Mouse (Mus musculus) stomach, embryonic 16.5 days (tissue): ENCODE data around the gene Nfatc4. TPM values are rescaled to one million over a fixed set of nuclear protein-coding genes. Genes with fewer than 3 reads are reported as not detected.

Source experiments
- polyA plus RNA-seq: library from polyadenylated mRNA; unstranded; fragments of >200 nt; fragmentation: Nextera tagmentation; extraction: Ambion mirVana; gene quantifications from 2 replicates; pipeline ENCODE4 v1.2.1, GENCODE M21; 2015

The Nfatc4 gene
- polyA plus RNA-seq, 1 experiment from 2014 or later: 33.9 TPM

Other genes with a start within 250 kb of the Nfatc4 start
- gene Fitm1, start 247.5 kb upstream of the Nfatc4 start, polyA plus RNA-seq: 0.64 and 8.1 TPM in 2 replicates
- gene Psme1, start 245.0 kb upstream of the Nfatc4 start, polyA plus RNA-seq: 149 and 162 TPM in 2 replicates
- gene Emc9, start 237.8 kb upstream of the Nfatc4 start, polyA plus RNA-seq: 11.4 and 11.5 TPM in 2 replicates
- 203 and 283 TPM in 2 replicates for gene Psme2, start 232.0 kb upstream of the Nfatc4 start, polyA plus RNA-seq
- gene Rnf31, start 231.4 kb upstream of the Nfatc4 start, polyA plus RNA-seq: 18.1 and 19.1 TPM in 2 replicates
- 10.7 and 12.4 TPM in 2 replicates for gene Irf9, start 219.6 kb upstream of the Nfatc4 start, polyA plus RNA-seq
- 10.9 and 13.8 TPM in 2 replicates for gene Rec8, start 205.1 kb upstream of the Nfatc4 start, polyA plus RNA-seq
- gene Ipo4, start 187.2 kb upstream of the Nfatc4 start, polyA plus RNA-seq: 86.3 and 114 TPM in 2 replicates
- 2.0 and 2.5 TPM in 2 replicates for gene Gm49378, start 185.2 kb upstream of the Nfatc4 start, polyA plus RNA-seq
- 116 and 123 TPM in 2 replicates for gene Tm9sf1, start 179.3 kb upstream of the Nfatc4 start, polyA plus RNA-seq
- 0.50 and 1.1 TPM in 2 replicates for gene Tssk4, start 173.0 kb upstream of the Nfatc4 start, polyA plus RNA-seq
- 54.4 and 55.8 TPM in 2 replicates for gene Mdp1, start 162.6 kb upstream of the Nfatc4 start, polyA plus RNA-seq
- 58.0 and 63.4 TPM in 2 replicates for gene Gmpr2, start 151.2 kb upstream of the Nfatc4 start, polyA plus RNA-seq
- 462 and 484 TPM in 2 replicates for gene Nedd8, start 151.0 kb upstream of the Nfatc4 start, polyA plus RNA-seq
- 34.4 and 36.3 TPM in 2 replicates for gene Tinf2, start 141.3 kb upstream of the Nfatc4 start, polyA plus RNA-seq
- 53.1 and 72.9 TPM in 2 replicates for gene Tgm1, start 109.2 kb upstream of the Nfatc4 start, polyA plus RNA-seq
- gene Rabggta, start 100.9 kb upstream of the Nfatc4 start, polyA plus RNA-seq: 36.3 and 37.1 TPM in 2 replicates
- gene Dhrs1, start 77.5 kb upstream of the Nfatc4 start, polyA plus RNA-seq: 107 and 125 TPM in 2 replicates
- gene Nop9, start 77.5 kb upstream of the Nfatc4 start, polyA plus RNA-seq: 23.8 and 28.4 TPM in 2 replicates
- 14.8 and 15.1 TPM in 2 replicates for gene Cideb, start 64.7 kb upstream of the Nfatc4 start, polyA plus RNA-seq
- 0.71 and 0.81 TPM in 2 replicates for gene Ltb4r2, start 61.7 kb upstream of the Nfatc4 start, polyA plus RNA-seq
- 2.4 and 4.8 TPM in 2 replicates for gene Ltb4r1, start 57.2 kb upstream of the Nfatc4 start, polyA plus RNA-seq
- gene Adcy4, start 39.0 kb upstream of the Nfatc4 start, polyA plus RNA-seq: 7.7 and 8.2 TPM in 2 replicates
- gene Ripk3, start 34.3 kb upstream of the Nfatc4 start, polyA plus RNA-seq: 32.7 and 34.4 TPM in 2 replicates
- 18.0 and 19.3 TPM in 2 replicates for gene Nynrin, start 30.9 kb downstream of the Nfatc4 start, polyA plus RNA-seq
- gene Cbln3, start 61.2 kb downstream of the Nfatc4 start, polyA plus RNA-seq: 0.45 and 0.66 TPM in 2 replicates
- 18.5 and 21.7 TPM in 2 replicates for gene Khnyn, start 61.8 kb downstream of the Nfatc4 start, polyA plus RNA-seq
- 65.5 and 66.5 TPM in 2 replicates for gene Sdr39u1, start 77.1 kb downstream of the Nfatc4 start, polyA plus RNA-seq
- 18.9 and 33.3 TPM in 2 replicates for gene Cma1, start 121.5 kb downstream of the Nfatc4 start, polyA plus RNA-seq
- not detected in 2 replicates for gene Cma2, start 127.8 kb downstream of the Nfatc4 start, polyA plus RNA-seq
- 0.22 and 0.48 TPM in 2 replicates for gene Mcpt1, start 194.8 kb downstream of the Nfatc4 start, polyA plus RNA-seq
- not detected in 2 replicates for gene Mcpt9, start 207.4 kb downstream of the Nfatc4 start, polyA plus RNA-seq
- gene Mcpt2, start 218.9 kb downstream of the Nfatc4 start, polyA plus RNA-seq: 0.65 and 0.75 TPM in 2 replicates
- 1.5 and 2.1 TPM in 2 replicates for gene Mcpt4, start 239.2 kb downstream of the Nfatc4 start, polyA plus RNA-seq